Mouse (Mus musculus) intestine, embryonic 14.5 days (tissue): ENCODE results near the gene Abhd8. TPM values are rescaled to one million over a fixed set of nuclear protein-coding genes. Genes with fewer than 3 reads are reported as not detected.

Source experiments
- ATAC-seq: fragments of 200-750 bp; cut with Nextera tagmentation; replicated peaks from 2 replicates; pipeline ENCODE4 v1.8.0; 2017; ENCODE audit warnings: low read depth, moderate number of reproducible peaks, moderate TSS enrichment, moderate library complexity; ENCODE audit not compliant: low FRiP score, low TSS enrichment
- DNase-seq: peaks from one replicate; pipeline ENCODE4 v3.0.0-alpha.2; 2018; ENCODE audit warnings: low spot score
- H3K27ac ChIP-seq: fragments of 300-500 bp; sonication (generic); 2 replicates; pipeline ENCODE4 v1.5.1; 2014; ENCODE audit warnings: low read depth, mild to moderate bottlenecking, control low read depth
- H3K27me3 ChIP-seq: fragments of 300-500 bp; sonication (generic); replicated peaks from 2 replicates; pipeline ENCODE4 v1.6.1; 2014; ENCODE audit warnings: low read length, control low read depth; ENCODE audit not compliant: control insufficient read depth, insufficient read depth
- H3K36me3 ChIP-seq: fragments of 300-500 bp; sonication (generic); 2 replicates; pipeline ENCODE4 v1.6.1; 2014; ENCODE audit warnings: low read length, control low read depth; ENCODE audit not compliant: control insufficient read depth, insufficient read depth
- H3K4me1 ChIP-seq: fragments of 300-500 bp; sonication (generic); replicated peaks from 2 replicates; pipeline ENCODE4 v1.6.1; 2014; ENCODE audit warnings: low read length, control low read depth, mixed read lengths; ENCODE audit not compliant: control insufficient read depth, insufficient read depth
- H3K4me2 ChIP-seq: fragments of 300-500 bp; sonication (generic); 2 replicates; pipeline ENCODE4 v1.6.1; 2014; ENCODE audit warnings: low read length
- H3K4me3 ChIP-seq: fragments of 300-500 bp; sonication (generic); 2 replicates; pipeline ENCODE4 v1.5.1; 2014; ENCODE audit warnings: low read depth, low read length, control low read depth, mixed read lengths
- H3K9ac ChIP-seq: fragments of 300-500 bp; sonication (generic); 2 replicates; pipeline ENCODE4 v1.6.1; 2014; ENCODE audit warnings: mild to moderate bottlenecking, low read length
- H3K9me3 ChIP-seq: fragments of 300-500 bp; sonication (generic); 2 replicates; pipeline ENCODE4 v1.6.1; 2016; ENCODE audit warnings: low read length, control low read depth; ENCODE audit not compliant: control insufficient read depth
- WGBS: fragments of 180-500 bp; shearing (Covaris S2); extraction: QIAGEN DNeasy Blood & Tissue Kit; methylation state at CpG from one replicate; pipeline ENCODE4 v1.1.7; 2014; 5-methylcytosine and 5-hydroxymethylcytosine counted together
- polyA plus RNA-seq: library from polyadenylated mRNA; unstranded; fragments of >200 nt; fragmentation: Nextera tagmentation; extraction: Ambion mirVana; gene quantifications from 2 replicates; pipeline ENCODE4 v1.2.1, GENCODE M21; 2014

Gene Abhd8
- polyA plus RNA-seq, 1 experiment from 2014 or later: 30.8 TPM

DNA sequence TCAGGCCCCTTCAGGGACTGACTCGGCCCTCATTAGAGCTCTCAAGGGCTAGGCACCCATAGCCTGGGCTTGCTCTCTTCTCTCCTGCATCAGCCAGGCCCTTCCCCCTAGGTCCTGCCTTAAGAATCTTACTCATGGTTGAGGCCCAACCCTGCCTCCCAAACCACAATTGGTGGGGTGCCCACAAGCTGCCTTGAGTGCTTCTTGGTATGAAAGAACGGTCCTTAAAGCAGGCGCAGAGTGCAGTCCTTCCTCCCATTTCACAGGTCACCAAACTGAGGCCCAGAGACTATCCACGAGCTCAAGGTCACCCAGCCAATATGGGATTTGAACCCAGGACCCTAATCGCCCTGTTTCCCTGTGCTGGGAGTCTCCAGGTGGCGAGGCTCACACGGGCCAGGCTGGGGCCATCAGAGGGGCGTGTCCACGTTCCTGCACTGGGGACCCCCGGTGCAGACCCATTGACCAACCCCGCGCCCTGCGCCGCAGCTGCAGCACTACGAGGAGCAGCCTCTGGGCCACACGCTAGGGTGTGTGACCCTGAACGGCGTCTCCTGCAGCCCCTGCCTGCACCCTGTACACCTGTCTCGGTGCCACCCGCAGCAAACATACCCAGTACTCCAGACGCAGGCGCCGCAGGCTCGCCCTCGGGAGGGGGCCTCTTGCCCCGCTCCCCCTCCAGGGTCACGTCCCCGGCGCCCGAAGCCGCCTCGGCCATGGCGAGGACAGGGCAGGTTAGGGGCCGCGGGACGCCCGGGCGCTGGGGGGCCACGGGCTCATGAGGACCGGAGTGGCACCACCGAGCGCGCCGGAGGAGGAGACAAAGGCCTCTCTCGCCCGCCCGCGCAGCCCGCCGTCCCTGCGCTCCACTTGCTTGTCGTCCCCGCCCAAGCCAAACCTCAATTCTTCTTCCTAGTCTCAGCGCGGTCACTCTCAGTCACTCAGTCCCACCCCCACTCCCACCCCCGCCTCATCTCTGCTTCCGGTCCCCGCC, 22.0 kb upstream of the Abhd8 start, which contains the start of gene Ano8:
TSS of gene Ano8 (minus strand) at position 822 of the 994 bp plus-strand sequence.
- DNase-seq (peak; percentile 88), ATAC-seq (peak; percentile 65)
- peak within 1 kb of the TSS; percentile 86 for H3K4me2 ChIP-seq
- peaks cover 15% of the 10 kb centered on the region for H3K4me1 ChIP-seq
- no peaks in the 10 kb centered on the region for H3K9me3 ChIP-seq
- WGBS: 5% methylated on average over 55 of the region's 58 CpGs
- H3K27ac ChIP-seq: peak within 1 kb of the TSS; percentile 69
- H3K9ac ChIP-seq: peak within 1 kb of the TSS; percentile 78
- H3K27me3 ChIP-seq: no peaks in the 10 kb centered on the region
- peaks cover 11% of the 10 kb centered on the region; the same call in 1 of the 2 replicates for H3K36me3 ChIP-seq
- H3K4me3 ChIP-seq: peak within 1 kb of the TSS; percentile 79

DNA sequence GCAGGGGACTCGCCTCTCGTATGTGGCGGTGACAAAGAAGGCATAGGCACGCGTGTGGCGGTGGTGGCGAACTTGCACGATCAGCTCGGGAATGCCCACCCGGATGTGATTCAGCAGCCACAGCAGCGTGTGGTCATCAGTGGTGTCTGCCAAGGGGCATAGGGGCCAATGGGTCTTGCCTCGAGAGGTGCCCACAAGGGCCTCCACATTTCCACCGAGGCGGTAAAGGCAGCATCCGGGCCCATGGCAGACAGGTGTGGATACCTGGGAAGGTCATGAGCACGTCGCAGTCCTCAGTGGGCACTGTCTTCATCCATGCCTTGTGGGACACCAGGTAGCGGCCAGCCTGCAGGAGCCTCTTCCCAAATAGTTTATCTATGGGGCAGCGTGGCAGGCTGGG, 21.3 kb upstream of the Abhd8 start:
- peak overlapping the region; percentile 86 for H3K4me2 ChIP-seq
- peaks cover 15% of the 10 kb centered on the region for H3K4me1 ChIP-seq
- H3K9ac ChIP-seq: no peak overlapping the region
- H3K27me3 ChIP-seq: no peaks in the 10 kb centered on the region
- no peak for DNase-seq
- 0 out of 2 replicates have a peak, but pooled peaks cover 16% of the 10 kb centered on the region for H3K36me3 ChIP-seq
- no peak for ATAC-seq
- H3K27ac ChIP-seq: no peak overlapping the region
- no peaks in the 10 kb centered on the region for H3K9me3 ChIP-seq
- 92% methylated on average over 19 of the region's 19 CpGs for WGBS
- no peak overlapping the region for H3K4me3 ChIP-seq

DNA sequence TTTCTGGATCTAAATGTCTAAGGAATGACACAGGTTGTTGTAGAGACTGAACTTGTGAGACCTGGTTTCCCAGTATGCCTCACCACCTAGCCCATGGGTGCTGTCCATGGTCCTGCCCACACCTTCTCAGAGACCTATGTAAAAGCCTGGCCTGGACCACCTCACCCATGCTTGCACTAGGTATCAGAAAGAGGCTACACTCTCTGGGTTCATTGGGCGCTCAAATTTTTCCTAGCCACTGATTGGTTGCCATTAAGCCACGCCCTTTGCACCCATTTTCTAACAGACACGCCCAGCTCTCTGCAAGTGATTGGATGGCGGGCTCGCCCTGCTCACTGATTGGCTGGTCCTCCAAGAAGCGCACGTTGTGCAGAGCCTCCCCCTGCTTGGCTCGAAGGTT, 20.5 kb upstream of the Abhd8 start:
- H3K36me3 ChIP-seq: peaks cover 23% of the 10 kb centered on the region; the same call in 1 of the 2 replicates
- no peak overlapping the region for H3K27ac ChIP-seq
- WGBS: 49% methylated on average over 8 of the region's 8 CpGs
- ATAC-seq (no peak), DNase-seq (peak; percentile 82)
- H3K4me1 ChIP-seq: peaks cover 7% of the 10 kb centered on the region; the same call in 1 of the 2 replicates
- no peak overlapping the region for H3K4me3 ChIP-seq
- no peak overlapping the region for H3K4me2 ChIP-seq
- H3K27me3 ChIP-seq: no peaks in the 10 kb centered on the region
- no peak overlapping the region for H3K9ac ChIP-seq
- no peaks in the 10 kb centered on the region for H3K9me3 ChIP-seq

DNA sequence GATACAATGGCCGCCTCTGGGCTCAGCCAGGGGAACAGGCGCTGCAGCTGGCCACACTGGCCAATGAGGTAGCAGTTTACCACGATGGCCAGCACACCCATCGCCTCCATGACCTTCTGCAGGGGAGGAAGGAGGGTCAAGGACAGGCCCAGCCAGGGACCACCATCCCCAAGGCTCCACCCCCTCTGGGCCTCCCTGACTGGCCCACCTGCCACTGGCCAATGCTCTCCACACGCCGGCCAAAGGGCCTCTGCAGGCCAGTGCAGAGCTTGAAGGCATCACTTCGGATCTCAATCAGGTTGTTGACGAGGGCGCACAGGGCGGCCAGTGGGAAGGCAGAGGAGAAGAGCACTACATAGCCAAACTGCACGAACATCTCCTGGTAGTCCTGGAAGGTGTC, 15.5 kb upstream of the Abhd8 start:
- Histone ChIP-seq H3K27me3 (no peaks in the 10 kb centered on the region), H3K36me3 (peaks cover 42% of the 10 kb centered on the region), H3K4me1 (peaks cover 10% of the 10 kb centered on the region), H3K4me2 (no peak overlapping the region), H3K9me3 (no peaks in the 10 kb centered on the region), H3K9ac (no peak overlapping the region), H3K4me3 (no peak overlapping the region), H3K27ac (no peak overlapping the region)
- ATAC-seq (no peak), DNase-seq (no peak)
- 89% methylated on average over 11 of the region's 11 CpGs for WGBS

DNA sequence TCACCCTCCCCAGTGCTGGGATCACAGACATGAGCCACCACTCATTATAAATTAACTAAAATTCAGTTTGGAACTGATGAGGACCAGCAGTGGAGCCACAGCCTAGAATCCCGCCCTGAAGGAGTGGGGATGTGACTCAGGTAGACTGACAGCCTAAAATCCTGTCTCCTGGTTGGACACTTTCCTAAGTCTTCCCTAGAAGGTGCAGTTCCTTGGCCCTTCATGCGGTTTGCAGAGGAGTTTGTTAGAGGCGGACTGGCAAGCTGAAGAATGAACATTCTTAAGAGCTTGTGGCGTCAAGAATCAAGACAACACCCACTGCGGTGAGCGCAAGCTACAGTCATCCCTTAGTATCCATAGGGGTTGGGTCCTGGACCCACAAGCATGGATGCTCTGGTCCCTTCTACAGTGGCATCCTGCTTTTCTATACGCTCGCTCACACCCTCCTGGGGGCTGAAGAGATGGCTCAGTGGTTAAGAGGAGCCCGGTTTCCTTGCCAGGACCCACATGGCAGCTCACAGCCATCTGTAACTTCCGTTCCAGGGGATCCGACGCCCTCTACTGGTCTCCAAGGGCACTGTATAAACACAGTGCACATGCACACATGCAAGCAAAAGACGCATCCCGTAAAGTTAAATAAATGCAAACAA, 13.9 kb upstream of the Abhd8 start:
- 49% methylated on average over 14 of the region's 14 CpGs for WGBS
- ATAC-seq (no peak), DNase-seq (peak; percentile 58)
- Histone ChIP-seq H3K27ac (no peak overlapping the region), H3K4me1 (peaks cover 10% of the 10 kb centered on the region), H3K9ac (peak overlapping the region; percentile 63; the same call in 1 of the 2 replicates), H3K9me3 (no peaks in the 10 kb centered on the region), H3K36me3 (peaks cover 55% of the 10 kb centered on the region), H3K4me3 (peak overlapping the region; percentile 51; the same call in 1 of the 2 replicates), H3K4me2 (peak overlapping the region; percentile 79), H3K27me3 (no peaks in the 10 kb centered on the region)

DNA sequence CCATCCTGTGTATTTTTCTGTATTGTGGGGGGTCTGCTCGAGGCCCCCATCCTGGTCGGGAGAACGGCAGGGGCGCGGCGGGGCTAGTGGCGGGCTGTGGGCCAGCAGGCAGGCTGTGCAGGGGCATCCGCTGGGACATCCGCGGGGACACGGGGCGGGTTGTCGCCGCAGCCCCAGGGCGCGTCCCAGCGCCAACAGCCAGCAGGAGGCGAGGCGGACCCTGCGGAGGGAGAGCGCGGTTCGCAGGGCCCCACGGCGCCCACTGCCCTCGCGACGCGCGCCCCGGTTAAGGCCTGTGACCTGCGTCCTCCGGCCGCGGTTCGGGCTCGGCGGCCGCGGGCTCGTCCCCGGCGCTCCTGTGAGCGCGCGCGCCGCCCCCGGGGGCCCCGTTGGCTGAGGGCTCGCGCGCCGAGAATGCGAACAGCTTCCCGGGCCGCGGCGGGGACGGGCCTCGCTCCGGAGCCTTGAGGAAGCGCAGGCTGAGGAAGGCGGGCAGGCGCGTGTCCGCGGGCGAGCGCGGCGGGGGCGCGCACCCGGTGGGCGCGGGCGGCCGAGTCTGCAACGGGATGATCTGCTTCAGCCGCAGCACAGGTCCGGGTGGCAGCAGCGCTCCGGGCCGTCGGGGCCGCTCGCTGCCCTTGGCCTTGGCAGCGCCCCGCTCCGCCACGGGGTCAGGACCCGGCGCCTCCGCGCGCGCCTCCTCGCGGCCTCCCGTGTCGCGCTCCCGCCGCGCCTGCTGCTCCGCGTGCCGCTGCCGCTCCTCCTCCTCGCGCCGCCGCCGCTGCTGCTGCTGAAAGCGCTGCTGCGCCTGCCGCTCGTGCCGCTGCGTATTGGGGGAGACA, 12.9 kb upstream of the Abhd8 start:
- peak; percentile 73 for ATAC-seq

DNA sequence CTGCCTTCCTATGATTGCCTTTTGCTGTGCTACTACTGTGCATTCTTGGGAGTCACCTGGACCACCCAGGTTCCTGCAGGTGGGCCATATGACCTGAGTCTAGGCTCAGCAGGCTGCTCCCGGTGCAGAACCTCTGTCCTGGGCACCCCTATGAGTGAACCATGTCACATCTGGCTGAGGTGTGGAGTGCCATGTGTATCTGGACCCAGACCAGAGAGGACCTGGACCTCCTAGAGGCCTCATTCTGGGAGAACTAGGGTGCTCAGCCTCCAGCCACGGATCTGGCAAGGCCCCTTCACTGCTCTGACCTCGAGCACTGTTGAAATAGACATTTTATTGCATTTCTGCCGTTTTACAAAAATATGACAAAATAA, 12.2 kb upstream of the Abhd8 start:
- Histone ChIP-seq H3K4me3 (peak overlapping the region; percentile 51), H3K4me1 (peaks cover 10% of the 10 kb centered on the region), H3K9ac (peak overlapping the region; percentile 63), H3K27ac (no peak overlapping the region), H3K36me3 (peaks cover 66% of the 10 kb centered on the region), H3K9me3 (no peaks in the 10 kb centered on the region), H3K4me2 (peak overlapping the region; percentile 79), H3K27me3 (no peaks in the 10 kb centered on the region)
- DNase-seq: peak; percentile 60
- WGBS: 24% methylated on average over 4 of the region's 4 CpGs
- ATAC-seq: 0 out of 2 replicates have a peak, but pooled peaks have one; percentile 24

More for the DNA sequence above, 12.9 kb upstream of the Abhd8 start:
- peaks cover 10% of the 10 kb centered on the region for H3K4me1 ChIP-seq
- H3K9ac ChIP-seq: peak overlapping the region; percentile 63
- H3K9me3 ChIP-seq: no peaks in the 10 kb centered on the region
- peak overlapping the region; percentile 51 for H3K4me3 ChIP-seq
- H3K36me3 ChIP-seq: peaks cover 62% of the 10 kb centered on the region
- H3K27ac ChIP-seq: peak overlapping the region; percentile 78
- H3K4me2 ChIP-seq: peak overlapping the region; percentile 79
- H3K27me3 ChIP-seq: no peaks in the 10 kb centered on the region
- 1% methylated on average over 106 of the region's 121 CpGs for WGBS
- peak; percentile 91 for DNase-seq
